Mouse (Mus musculus) T-helper 17 cell (primary cell): ENCODE measurements around the gene Gstp3.
"Not testable (repeated sequence)": the region's sequence is repeated elsewhere in the genome, so short reads cannot be mapped to it uniquely, and the experiment has no call there.

ENCODE experiments used
- in situ Hi-C, 2 experiments: fragments of 300-600 bp; cut with MboI, MseI; formaldehyde crosslinking; loops; 1 replicate in 1 of 2; 2 replicates in 1 of 2; pipeline ENCODE4 v1.15.1; 2025; ENCODE audit warnings: high pct_unique_total_duplicates in 2 of 2

The Gstp3 gene

DNA sequence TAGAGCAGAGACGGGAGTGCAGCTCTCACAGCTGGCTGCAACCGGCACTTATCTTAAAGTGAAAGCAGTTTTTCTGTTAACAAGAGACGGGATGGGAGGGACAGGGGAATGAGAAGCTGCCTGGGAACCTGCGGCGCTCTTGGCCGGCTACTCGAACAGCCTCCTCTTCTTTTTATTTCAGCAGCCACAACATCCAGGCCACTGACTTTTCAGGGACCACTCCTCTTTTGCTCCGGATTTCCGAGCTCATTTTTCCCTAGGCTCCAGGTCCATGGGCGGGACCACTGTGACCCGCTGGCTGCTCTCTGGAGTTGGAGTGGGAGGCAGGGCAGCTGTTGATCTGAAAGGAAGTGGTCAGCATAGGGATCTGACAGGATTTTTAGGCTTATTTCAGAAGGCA is 5.1 kb upstream of the Gstp3 start:
- in situ Hi-C loops: not testable (repeated sequence)

DNA sequence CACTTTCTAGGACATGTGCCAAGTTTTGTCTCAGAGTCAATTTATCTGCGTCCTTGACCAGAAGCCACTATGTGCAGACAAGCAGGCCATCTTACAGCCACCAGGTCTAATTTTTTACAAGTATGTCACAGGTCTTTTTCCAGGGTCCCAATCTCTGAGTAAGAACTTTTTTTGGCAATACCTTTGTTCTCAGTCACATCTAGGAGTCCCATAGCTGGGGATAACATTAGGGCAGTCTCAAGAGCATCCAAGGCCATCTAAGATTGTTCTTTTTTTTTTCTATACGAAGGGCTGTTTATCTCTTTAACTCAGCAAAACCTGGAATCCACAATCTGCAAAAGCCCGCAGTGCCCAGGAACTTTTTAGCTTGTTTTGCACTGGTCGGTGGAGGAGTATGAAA is 4.0 kb upstream of the Gstp3 start:
- in situ Hi-C loops: not testable (repeated sequence)

DNA sequence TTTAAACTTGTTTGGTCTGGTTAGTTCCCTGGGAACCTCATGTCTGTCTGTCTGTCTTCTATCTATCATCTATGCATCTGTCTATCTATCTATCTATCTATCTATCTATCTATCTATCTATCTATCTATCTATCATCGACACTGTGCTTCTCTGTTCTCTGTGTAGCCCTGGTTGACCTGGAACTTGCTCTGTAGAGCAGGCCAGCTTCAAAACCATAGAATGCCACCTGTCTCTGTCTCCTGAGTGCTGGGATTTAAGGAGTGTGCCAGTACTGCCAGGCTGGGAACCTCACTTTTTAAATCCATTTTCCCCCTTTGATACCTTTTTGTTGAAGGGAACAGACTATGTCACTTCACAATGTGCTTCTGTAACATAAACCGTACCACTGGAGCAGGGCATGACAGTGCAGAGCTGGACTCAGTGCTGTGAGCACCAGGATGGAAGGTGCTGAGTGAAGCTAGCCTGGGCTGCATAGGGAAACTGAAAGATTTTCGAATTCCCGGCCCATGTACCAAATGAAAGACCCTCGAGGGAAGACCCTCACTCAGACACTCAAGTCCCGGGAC is 1.6 kb upstream of the Gstp3 start:
- in situ Hi-C loops: no loop called here

DNA sequence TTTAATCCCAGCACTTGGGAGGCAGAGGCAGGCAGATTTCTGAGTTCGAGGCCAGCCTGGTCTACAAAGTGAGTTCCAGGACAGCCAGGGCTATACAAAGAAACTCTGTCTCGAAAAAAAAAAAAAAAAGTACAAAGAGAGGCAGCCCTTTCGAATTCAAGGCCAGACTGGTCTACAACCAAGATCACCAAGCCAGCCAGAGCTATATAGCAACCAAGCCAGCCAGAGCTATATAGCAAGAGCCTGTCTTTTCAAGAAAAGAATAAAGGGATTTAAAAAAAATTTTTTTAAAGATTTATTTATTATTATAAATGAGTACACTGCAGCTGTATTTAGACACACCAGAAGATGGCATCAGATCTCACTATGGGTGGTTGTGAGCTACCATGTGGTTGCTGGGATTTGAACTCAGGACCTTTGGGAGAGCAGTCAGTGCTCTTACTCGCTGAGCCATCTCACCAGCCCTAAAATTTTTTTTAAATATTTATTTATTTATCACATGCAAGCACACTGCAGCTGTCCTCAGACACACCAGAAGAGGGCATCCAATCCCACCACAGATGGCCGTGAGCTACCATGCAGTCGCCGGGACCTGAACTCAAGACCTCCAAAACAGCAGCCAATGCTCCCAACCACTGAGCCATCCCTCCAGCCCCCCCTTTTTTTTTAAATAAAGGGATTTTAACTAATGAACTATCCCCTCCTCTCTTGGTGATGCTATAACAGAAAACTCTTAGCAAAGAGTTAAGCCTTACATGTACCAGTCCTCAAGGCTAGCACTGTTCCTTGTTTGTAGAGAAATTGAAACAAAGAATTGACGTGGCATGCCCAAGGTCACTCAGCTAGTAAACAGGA is 902 bp upstream of the Gstp3 start:
- in situ Hi-C loops: not testable (repeated sequence)

DNA sequence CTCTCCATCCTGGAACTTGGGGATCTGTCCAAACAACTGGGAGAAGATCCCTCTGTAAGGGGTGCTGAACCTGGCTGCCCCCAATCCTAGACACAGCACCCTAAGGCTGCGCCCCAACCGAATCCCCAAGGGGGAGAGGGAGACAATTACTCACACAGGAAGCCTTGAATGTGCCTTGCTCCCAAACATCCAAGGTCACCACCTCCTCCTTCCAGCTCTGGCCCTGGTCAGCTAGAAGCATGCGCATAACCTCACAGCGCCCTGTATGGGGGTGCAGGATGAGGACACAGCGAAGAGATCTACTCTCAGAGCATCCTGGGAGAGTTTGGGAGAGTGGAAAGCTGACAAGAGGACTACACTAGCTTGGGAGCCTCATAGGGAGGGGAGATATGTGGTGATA is 788 bp downstream of the Gstp3 start:
- in situ Hi-C loops: loop anchor here in 1 of 2 experiments (5.0 kb wide), 1 partner anchor 39 kb away; the partner anchor contains the start of genes Cdk2ap2 and Pitpnm1

DNA sequence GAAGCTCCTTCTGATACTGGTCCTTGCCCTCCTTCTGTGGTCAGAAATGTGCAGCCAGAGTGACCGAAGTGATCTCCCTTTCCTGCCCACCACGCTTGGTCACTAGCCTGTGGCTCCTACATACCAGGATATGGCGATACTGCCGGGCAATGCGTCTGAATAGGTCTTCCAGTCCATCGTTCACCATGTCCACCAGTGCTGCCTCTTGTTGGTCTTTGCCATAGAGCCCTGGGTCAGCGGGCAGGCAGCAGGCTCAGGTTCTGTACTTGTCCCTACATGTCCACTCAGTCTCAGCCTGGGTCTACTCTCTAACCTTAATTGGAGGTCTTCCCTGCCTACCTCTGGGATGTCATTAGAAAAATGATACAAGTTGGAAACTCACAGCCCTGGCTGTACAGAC is 1.4 kb downstream of the Gstp3 start:
- in situ Hi-C loops: loop anchor here in 1 of 2 experiments (5.0 kb wide), 1 partner anchor 39 kb away; the partner anchor contains the start of genes Cdk2ap2 and Pitpnm1

DNA sequence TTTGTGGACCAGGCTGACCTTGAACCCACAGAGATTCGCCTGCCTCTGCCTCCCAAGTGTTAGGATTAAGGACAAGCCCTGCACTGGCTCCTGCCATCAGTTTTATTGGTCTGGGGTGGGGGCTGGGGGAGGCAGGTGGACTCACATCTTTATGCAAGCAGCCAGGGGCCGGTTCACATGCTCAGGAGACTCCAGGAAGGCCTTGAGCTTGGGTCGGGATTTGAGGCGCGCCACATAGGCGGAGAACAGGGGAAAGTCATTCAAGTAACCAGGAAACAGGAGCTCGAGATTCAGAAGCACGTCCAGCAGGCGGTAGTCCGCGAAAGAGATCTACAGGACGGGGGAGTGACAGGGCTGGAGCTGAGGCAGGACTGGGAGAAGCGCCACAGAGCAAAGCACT is 2.0 kb downstream of the Gstp3 start:
- in situ Hi-C loops: loop anchor here in 1 of 2 experiments (5.0 kb wide), 1 partner anchor 40 kb away; the partner anchor contains the start of genes Cdk2ap2 and Pitpnm1

DNA sequence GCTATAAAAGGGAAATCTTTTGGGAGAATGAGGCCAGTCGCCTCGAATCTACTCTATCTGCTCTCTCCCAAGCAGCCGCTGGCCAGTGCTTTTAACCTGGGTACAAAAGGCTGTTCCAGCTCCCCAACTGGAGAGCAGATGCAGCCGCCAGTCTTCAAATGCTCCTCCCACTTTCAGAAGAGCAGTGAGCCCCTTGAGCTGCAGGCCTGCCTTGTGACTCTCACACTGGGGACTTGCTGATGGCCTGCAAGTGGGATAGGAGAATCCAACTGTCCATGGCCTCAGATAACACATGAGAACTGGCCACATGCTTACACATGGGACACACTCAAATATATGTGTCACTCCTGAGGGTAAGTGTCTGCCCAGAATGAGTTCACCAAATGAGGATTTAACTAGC is 2.6 kb downstream of the Gstp3 start:
- in situ Hi-C loops: loop anchor here in 1 of 2 experiments (5.0 kb wide), 1 partner anchor 41 kb away; the partner anchor contains the start of genes Cdk2ap2 and Pitpnm1

DNA sequence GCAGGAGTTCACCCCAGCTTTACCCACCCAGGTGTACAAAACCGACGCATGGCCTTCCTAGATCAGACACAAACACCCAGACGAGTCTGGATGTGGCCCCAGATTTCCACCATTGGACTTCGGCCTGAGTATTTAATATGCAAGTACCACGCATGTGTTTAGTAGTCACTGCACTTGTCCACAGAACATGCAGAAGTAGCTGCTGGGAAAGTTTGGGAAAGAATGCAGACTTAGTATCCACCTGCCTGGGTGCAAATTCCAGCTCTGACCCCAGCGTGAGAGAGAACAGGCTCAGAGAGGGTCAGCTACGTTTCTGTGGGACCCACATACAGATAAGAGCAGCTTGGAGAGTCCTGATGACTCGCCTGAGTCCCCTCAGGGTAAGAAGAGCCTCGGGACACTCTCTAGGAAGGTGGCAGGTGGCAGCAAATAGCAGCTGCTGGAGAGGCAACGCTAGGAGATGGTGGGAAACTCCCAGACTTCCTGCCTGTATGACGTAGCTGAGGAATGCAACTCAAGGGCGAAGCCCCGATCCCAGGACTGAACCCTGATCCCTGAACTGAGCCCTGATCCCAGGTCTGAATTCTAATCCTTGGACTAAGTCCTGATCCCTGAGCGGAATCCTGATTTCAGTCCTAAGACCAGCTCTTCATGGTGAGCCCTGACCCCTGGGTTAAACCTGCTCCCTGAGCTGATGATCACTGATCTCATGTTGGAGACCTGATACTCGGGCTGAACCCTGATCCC is 3.2 kb downstream of the Gstp3 start:
- in situ Hi-C loops: loop anchor here in 1 of 2 experiments (5.0 kb wide), 1 partner anchor 41 kb away; the partner anchor contains the start of genes Cdk2ap2 and Pitpnm1

DNA sequence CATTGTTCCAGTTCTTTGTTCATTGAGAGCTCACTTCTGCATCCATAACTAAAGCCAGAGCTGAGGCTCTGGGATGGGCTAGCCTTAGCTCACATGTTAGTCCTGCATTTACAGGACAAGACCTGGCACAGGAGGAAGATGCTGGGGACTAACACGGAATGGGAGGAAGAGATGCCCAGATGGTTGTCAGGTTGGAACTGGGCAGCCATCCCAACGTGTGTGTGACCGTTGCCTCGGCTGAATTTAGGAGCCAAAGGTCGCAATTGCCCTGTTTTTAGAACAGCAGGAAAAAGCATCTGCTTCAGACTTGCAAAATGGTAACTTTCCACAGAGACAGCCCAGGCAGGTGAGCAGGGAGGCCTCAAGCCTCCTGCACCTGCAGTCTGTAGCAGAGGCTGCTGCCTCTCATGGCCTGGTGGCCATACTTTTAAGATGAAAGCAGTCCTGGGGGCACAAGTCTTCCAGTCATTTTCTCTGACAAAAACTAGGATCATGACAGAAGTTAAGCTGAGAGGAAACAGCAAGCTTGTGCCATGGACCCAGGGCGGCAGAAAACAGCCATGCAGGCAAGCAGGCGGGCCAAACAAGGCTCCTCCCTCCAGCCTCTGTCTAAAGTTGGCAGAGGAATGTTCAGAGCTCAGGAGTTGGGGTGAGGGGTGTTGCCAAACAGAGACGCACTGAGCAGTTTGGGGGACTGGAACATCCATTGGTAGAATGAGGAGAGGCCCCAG is 4.0 kb downstream of the Gstp3 start:
- in situ Hi-C loops: loop anchor here in 1 of 2 experiments (5.0 kb wide), 1 partner anchor 42 kb away; the partner anchor contains the start of genes Cdk2ap2 and Pitpnm1

DNA sequence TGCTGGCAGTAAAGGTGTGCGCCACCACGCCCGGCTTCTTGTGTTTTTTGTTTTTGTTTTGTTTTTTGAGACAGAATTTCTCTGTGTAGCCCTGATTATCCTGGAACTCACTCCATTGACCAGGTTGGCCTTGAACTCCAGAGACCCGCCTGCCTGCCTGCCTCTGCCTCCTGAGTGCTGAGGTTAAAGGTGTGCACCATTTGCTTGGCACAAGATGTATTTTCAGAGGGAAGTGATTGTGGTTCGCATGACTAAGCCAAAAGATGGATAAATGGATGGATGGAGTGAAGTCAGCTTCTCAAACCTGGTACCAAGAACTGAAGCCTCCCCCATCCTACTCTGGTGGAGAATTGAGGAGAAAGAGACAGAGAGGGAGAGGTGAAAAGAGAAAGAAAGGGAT is 4.8 kb downstream of the Gstp3 start:
- in situ Hi-C loops: loop anchor here in 1 of 2 experiments (5.0 kb wide), 1 partner anchor 43 kb away; the partner anchor contains the start of genes Cdk2ap2 and Pitpnm1

DNA sequence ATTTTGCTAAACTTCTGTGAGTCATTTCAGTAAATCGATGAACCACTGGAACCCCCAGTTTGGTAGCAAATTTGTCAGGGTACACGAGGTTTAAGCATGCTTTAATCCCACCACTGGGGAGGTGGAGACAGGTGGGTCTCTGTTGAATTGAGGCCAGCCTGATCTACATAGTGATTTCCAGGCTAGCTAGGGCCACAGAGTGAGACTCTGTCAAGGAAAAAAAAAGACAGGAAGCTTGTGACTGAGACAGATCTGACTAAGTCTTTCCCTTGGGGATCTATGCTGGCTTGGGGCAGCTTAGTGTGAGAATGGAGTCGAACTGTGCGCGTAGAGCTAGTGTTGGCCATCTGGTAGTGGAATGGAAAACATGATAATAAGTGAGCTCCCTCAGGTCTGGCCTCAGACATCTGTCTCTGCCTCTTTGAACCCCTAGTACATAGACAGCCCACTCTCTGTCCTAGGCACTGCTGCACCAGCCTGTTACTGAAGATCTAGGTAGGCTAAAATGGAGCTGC is 6.8 kb downstream of the Gstp3 start:
- in situ Hi-C loops: no loop called here

DNA sequence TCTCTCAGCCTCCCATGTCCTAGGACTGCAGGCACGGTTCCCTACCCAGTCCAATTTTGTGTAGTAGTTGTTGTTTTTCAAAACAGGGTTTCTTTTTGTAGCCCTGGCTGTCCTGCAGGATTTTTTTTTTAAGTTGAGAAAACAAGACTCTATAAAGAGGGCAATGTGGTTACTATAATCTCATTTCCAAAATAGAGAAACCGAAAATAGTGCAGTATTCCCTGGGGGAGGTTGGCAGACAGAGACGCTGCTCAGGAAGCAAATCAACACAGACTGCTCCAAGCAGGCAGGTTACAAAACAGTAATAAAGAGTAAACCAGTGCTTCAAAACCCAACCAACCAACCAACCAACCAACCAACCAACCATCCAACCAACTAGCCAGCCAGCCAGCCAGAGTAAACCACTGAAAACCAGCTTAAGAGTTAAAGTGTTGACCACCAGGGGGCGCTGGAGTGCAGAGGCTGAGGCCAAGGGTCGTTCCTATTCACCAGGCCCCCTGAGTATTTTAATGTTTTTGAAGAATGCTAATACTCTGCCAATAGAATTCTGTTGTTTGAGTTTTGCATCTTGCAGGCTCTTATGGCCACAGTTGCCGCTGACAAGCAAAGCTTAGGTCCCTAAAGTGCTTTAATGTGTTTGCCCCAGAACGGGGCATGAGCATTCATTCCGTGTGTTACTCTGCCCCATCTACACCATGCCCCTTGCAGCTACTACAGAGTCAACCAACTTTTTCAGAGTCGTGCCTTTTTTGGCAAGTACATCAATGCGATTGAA is 7.4 kb downstream of the Gstp3 start:
- in situ Hi-C loops: no loop called here

DNA sequence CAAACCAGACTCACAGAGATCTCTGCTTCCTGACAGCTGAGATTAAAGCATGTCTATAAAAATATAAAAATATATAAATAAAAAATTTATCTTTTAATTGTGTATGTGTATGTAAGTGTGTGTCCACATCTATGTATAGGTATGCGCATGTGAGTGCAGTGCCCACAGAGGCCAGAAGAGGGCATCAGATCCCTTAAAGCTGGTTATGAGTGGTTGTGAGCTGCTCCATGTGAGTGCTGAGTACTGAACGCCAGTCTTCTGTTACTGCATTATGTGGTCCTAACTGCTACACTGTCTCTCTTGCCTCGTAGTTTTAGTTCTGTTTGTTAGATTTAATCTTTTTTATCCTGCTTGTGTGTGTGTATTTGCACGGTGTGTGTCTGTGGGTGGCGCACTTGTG is 8.4 kb downstream of the Gstp3 start:
- in situ Hi-C loops: no loop called here

DNA sequence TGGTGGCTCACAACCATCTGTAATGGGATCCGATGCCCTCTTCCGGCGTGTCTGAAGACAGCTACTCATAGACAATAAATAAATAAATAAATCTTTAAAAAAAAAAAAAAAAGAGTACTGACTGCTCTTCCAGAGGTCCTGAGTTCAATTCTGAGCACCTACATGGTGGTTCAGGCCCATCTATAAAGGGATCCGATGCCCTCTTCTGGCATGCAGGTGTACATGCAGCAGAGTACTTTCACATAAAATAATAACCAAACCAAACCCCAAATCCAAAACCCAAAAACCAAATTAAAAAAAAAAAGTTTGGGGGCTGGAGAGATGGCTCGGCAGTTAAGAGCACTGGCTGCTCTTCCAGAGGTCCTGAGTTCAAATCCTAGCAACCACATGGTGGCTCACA is 10.3 kb downstream of the Gstp3 start:
- in situ Hi-C loops: not testable (repeated sequence)

DNA sequence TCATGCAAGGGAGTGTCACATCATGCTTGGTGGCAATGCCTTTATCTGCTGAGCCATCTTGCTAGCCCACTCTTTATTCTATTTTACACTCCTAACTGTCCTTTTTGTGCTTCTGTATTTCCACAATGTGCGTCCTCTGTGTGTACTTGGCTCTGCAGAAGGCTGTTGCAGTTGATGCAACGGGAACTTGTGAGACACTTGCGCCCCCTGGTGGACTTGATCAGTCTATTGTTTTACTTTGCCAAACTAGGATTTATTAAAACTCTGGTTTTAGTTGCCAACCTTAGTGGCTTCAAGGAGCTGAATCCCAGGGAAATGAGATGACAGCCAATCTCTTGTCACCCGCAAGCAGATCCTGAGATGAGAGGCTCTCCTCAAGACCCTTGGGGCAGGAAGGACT is 11.5 kb downstream of the Gstp3 start:
- in situ Hi-C loops: no loop called here

DNA sequence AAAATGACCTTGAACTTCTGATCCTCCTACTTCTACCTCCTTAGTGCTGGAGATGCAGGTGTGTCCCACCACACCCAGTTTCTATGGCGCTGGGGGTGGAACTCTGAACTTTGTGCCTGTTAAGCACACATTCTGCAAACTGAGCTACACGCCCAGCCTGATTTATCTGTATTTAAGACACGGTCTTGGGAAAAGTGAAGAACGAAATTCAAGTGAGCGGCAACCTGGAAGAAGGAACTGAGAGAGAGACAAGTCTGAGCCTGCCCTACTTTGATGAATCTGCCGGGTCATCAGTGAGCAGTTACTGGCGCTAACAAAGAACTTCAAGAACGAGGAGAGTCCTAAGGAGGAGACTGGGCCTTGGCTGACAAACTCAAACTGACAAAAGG is 12.5 kb downstream of the Gstp3 start:
- in situ Hi-C loops: no loop called here

DNA sequence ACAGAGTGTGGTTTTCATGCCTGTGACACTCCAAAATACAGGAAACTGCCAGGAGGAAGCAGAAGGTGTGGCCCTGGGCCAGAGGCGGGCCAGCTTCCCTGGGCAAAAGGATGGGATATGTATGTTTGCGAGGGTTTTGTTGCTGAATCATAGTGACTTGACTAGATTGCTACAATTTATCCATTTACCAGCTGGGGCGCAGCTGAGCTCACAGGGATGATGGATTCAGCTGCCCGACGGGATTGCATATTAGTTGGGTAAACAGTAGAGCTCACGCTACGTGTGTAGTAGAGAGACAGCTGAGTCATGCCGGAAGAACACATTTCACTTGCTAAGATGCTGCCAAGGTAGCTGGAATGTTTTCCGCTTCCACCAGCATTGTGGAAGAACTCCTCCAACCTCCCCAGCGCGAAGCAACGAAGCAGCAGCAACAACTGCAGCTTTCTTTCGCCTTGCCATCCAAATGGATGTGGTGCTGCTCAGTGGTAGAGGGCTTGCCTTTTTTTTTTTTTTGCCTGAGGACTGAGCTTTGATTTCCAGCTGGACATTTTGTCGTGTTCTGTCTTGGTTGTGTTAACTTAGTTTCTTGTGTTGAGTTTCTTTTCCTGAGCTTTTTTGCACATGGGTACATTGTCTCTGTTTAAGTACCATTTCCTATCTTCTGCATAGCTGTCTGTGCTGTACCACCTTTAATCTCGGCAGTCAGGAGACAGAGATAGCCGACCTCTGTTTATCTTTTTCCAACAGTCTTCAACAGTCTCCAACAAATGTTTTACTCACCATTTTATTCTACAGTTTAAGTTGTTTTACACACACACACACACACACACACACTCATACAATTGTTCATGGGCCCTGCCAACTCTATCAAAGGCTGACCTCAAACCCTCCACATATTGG is 13.2 kb downstream of the Gstp3 start, which contains the start of gene Gstp2:
TSS of gene Gstp2 (minus strand) at position 58 of the 900 bp plus-strand sequence.
- in situ Hi-C loops: no loop called here

DNA sequence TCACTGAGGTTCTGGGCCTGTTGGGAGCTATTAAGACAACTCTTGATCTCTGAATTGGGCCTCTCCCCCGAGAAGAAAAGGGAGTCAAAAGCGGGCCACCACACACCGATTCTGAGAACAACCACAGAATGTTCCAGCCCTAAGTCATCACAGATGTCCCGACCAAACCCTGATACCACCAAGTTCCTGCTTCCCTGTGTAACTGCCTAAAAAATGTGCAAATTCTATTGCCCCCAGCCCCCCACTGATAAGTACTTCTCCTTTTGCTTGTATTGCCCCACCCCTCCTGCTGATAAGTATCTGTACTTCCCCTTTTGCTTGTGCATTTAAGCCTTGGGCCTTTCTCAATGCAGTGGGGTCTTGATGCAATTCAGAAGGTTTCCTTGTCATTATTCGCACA is 15.3 kb downstream of the Gstp3 start:
- in situ Hi-C loops: loop anchor here in 1 of 2 experiments (5.0 kb wide), 1 partner anchor 52 kb away; the partner anchor contains the start of gene Tbx10
